Mouse (Mus musculus) ES-Bruce4 (cell line): ENCODE data around the gene Prss57.

ENCODE experiments used
- CTCF ChIP-seq: IDR thresholded peaks from one replicate; pipeline ENCODE4 v1.8.1; 2011; ENCODE audit warnings: low read depth, low read length
- EP300 ChIP-seq: IDR thresholded peaks from 2 replicates; pipeline ENCODE4 v1.6.1; 2011; ENCODE audit warnings: low read depth, low read length; ENCODE audit not compliant: insufficient read depth
- POLR2A ChIP-seq: IDR thresholded peaks from one replicate; pipeline ENCODE4 v1.8.1; 2011; ENCODE audit warnings: low read length; ENCODE audit not compliant: insufficient read depth

DNA sequence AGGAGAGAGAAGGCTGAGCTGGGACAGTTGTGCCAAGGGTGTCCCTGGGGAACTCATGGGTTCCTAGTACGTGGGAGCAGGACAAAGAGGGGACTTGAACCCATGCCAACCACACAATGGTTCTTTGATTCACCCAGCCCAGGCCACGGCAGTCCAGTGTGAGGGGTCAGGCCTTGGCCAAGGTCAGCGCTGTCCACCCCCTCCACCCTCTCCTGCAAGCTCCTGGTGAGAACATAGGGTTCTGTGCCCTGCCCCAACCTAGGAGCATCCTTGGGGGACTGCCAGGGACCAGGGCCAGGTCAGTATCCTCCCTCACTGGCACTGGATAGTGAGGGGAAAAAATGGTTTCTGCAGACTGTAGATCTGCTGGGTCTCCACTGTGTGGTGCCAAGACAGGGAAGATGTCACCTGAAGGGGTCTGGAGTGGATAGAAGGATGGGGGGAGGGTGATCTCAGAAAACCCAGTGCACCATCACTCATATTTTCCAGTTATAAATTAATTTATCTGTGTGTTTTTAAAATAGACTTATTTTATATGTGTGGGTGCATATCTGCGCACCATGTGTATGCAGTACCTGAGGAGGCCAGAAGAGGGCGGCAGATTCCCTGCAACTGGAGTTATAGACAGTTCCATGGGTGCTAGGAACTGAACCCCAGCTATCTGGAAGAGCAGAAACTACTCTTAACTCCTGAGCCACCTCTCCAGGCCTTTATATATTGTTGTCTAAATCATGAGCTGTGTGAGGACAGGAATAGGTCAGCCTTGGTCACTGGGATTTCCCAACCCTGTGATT is 16.1 kb downstream of the Prss57 start:
- TF ChIP-seq CTCF (peak; percentile 48), EP300 (no peak), POLR2A (no peak)
